Mouse (Mus musculus): Measurements from ENCODE around the gene Adra1d. TPM values are rescaled to one million over a fixed set of nuclear protein-coding genes. Genes with fewer than 3 reads are reported as not detected.

The Adra1d gene
- polyA plus RNA-seq, 1 experiment from 2014 or later = 0.50 TPM

DNA sequence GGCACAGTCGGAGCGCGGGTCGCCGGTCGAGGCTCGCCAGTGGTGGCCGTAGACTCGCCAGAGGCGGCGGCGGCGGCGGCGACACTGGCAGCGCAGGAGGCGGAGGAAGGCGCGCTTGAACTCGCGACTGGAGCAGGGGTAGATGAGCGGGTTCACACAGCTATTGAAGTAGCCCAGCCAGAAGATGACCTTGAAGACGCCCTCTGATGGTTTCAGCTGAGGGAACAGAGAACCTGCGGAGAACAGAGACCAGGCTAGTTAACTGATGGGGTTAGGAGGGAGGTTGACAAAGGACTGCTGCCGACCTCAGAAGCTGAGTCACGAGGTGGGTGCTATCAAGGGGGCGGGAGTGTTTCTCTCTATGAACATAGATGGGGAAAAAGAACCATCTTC is 15.8 kb downstream of the Adra1d start:
- Histone ChIP-seq H3K4me1 (ENCODE audit: control insufficient read depth, insufficient read depth, low read length) (peaks cover 10% of the 10 kb centered on the region; the same call in 1 of the 2 replicates), H3K4me3 (ENCODE audit: low read depth, low read length) (peak overlapping the region; percentile 52), H3K9me3 (replicated peaks; ENCODE audit: control insufficient read depth, low read length) (no peaks in the 10 kb centered on the region), H3K27me3 (ENCODE audit: control insufficient read depth, insufficient read depth, low read length) (peaks cover 62% of the 10 kb centered on the region), H3K36me3 (ENCODE audit: control insufficient read depth, insufficient read depth, low read length) (no peaks in the 10 kb centered on the region), H3K9ac (ENCODE audit: low read depth, low read length) (peak overlapping the region; percentile 53; the same call in 1 of the 2 replicates), H3K4me2 (peak overlapping the region; percentile 84), H3K27ac (ENCODE audit: low read depth, low read length) (no peak overlapping the region)
- ATAC-seq (replicated peaks; ENCODE audit: insufficient number of reproducible peaks, low FRiP score, low TSS enrichment) = no peak
- WGBS (ENCODE audit: insufficient replicate concordance) = 3% methylated on average over 27 of the region's 27 CpGs

DNA sequence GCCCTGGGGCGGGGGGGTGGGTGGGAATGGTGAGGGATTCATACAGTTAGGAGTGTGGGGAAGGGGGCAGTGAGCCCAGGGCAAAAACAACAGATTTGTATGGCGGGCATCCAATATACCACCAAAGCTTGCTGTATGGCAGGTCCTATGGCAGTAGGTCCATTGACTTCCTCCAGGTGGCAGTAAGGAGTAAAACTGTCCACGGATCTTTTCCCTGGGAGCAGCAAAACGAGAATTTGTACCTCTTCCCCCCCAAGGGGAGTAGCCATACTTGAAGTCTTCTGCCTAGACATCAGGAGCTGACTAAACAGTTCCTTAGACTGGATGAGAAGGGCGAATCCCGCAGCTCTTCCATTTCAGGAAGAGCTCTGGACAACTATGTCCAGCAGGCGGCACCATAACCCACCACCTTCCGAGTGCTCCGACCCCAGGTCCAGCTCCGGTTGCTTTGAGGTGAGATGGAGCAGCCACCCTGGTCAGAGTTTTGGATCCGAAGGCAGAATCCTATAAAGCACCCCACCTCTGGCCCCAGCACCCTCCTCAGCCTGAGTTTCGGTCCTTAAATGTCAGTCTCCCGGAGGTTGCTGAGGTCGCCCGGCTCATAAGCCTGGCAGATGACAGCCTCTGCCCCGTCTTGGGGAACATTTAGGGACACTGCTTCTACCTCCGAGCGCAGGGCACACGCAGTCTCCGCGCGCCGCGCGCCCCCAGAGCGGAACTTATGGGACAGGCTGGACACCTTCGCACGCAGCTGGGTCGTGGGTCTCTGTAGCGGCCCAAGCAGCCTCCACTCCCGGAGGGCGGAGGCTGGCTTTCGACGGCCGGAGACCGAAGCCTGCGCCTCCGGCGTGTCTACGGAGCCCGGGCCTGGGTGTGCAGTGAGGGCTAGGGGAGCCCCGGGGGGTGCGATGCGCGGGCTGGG is 16.4 kb downstream of the Adra1d start:
- no peaks in the 10 kb centered on the region for H3K9me3 ChIP-seq (replicated peaks; ENCODE audit: control insufficient read depth, low read length)
- peak overlapping the region; percentile 53; the same call in 1 of the 2 replicates for H3K9ac ChIP-seq (ENCODE audit: low read depth, low read length)
- peaks cover 55% of the 10 kb centered on the region for H3K27me3 ChIP-seq (ENCODE audit: control insufficient read depth, insufficient read depth, low read length)
- H3K27ac ChIP-seq (ENCODE audit: low read depth, low read length) = no peak overlapping the region
- 0 out of 2 replicates have a peak, but pooled peaks have one; percentile 24 for ATAC-seq (replicated peaks; ENCODE audit: insufficient number of reproducible peaks, low FRiP score, low TSS enrichment)
- WGBS (ENCODE audit: insufficient replicate concordance) = 2% methylated on average over 45 of the region's 45 CpGs
- H3K4me1 ChIP-seq (ENCODE audit: control insufficient read depth, insufficient read depth, low read length) = peaks cover 10% of the 10 kb centered on the region; the same call in 1 of the 2 replicates
- H3K4me3 ChIP-seq (ENCODE audit: low read depth, low read length) = peak overlapping the region; percentile 52
- no peaks in the 10 kb centered on the region for H3K36me3 ChIP-seq (ENCODE audit: control insufficient read depth, insufficient read depth, low read length)
- peak overlapping the region; percentile 84 for H3K4me2 ChIP-seq

DNA sequence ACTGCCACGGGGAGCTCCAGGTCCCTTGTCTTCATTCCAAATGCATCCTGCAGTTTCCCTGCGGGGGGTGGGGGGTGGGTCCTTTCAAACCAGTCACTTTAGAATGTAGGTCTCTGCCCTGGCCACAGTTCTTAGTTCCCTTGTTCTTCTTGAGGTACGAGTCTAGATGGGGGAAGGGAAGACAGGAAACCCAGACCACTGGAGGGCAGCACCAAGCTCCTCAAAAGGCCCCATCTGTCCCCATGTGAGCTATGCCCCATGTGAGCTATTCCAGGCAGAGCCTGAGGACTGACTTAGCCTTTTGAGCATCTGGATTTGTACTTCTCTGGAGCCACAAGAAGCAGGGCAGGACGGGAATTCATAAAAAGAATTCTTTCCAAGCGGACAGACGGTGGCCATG is 19.6 kb downstream of the Adra1d start:
- ATAC-seq (replicated peaks; ENCODE audit: insufficient number of reproducible peaks, low FRiP score, low TSS enrichment) = no peak
- WGBS (ENCODE audit: insufficient replicate concordance) = 27% methylated on average over 6 of the region's 6 CpGs
- H3K4me2 ChIP-seq = no peak overlapping the region
- no peak overlapping the region for H3K4me3 ChIP-seq (ENCODE audit: low read depth, low read length)
- no peak overlapping the region for H3K9ac ChIP-seq (ENCODE audit: low read depth, low read length)
- no peaks in the 10 kb centered on the region for H3K9me3 ChIP-seq (replicated peaks; ENCODE audit: control insufficient read depth, low read length)
- peaks cover 31% of the 10 kb centered on the region for H3K27me3 ChIP-seq (ENCODE audit: control insufficient read depth, insufficient read depth, low read length)
- no peaks in the 10 kb centered on the region for H3K36me3 ChIP-seq (ENCODE audit: control insufficient read depth, insufficient read depth, low read length)
- peaks cover 10% of the 10 kb centered on the region; the same call in 1 of the 2 replicates for H3K4me1 ChIP-seq (ENCODE audit: control insufficient read depth, insufficient read depth, low read length)
- H3K27ac ChIP-seq (ENCODE audit: low read depth, low read length) = no peak overlapping the region

DNA sequence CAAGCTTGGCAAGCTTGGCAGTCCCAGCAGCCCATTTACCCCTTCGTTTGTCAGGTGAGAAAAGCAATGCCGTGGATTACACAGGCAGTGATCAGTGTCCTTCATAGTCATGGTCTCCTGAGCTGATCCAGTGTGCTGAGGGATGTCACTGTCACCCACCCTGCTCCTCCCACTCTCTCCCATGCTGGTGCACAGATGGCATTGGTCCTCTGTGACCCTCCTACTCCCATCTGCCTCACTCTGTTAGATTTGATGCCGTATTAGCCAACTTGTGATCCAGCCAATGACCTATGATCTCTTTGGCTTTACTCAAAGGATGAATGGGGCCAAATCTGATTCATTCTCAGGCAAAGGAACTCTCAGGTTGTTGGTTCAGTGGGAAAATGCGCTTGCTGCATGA is 20.4 kb downstream of the Adra1d start:
- Histone ChIP-seq H3K9me3 (replicated peaks; ENCODE audit: control insufficient read depth, low read length) (no peaks in the 10 kb centered on the region), H3K27ac (ENCODE audit: low read depth, low read length) (no peak overlapping the region), H3K4me1 (ENCODE audit: control insufficient read depth, insufficient read depth, low read length) (peaks cover 8% of the 10 kb centered on the region; the same call in 1 of the 2 replicates), H3K36me3 (ENCODE audit: control insufficient read depth, insufficient read depth, low read length) (no peaks in the 10 kb centered on the region), H3K4me3 (ENCODE audit: low read depth, low read length) (no peak overlapping the region), H3K27me3 (ENCODE audit: control insufficient read depth, insufficient read depth, low read length) (peaks cover 22% of the 10 kb centered on the region), H3K9ac (ENCODE audit: low read depth, low read length) (no peak overlapping the region), H3K4me2 (no peak overlapping the region)
- whole genome bisulfite sequencing (ENCODE audit: insufficient replicate concordance) = 74% methylated on average over 4 of the region's 4 CpGs
- no peak for ATAC-seq (replicated peaks; ENCODE audit: insufficient number of reproducible peaks, low FRiP score, low TSS enrichment)

DNA sequence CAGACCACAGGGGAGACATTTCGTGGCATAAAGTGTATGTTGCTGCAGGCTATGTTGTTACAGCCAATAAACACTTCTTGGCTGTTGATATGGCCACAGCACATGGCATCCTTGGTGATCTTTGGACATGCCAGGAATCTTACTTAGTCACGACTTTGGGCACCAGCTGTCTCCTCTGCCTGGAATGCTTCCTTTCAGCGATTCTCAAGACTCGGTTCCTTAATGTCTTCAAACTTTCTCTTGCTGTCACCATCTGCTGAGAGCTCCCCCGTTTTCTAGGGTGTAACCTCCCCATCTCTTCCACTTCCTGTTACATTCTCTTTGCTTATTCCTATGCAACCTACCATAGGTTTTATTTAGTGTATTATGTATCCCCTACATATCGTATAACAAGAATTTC is 22.3 kb downstream of the Adra1d start:
- ATAC-seq (replicated peaks; ENCODE audit: insufficient number of reproducible peaks, low FRiP score, low TSS enrichment) = no peak
- H3K4me1 ChIP-seq (ENCODE audit: control insufficient read depth, insufficient read depth, low read length) = no peaks in the 10 kb centered on the region
- H3K27me3 ChIP-seq (ENCODE audit: control insufficient read depth, insufficient read depth, low read length) = peaks cover 6% of the 10 kb centered on the region; the same call in 1 of the 2 replicates
- H3K36me3 ChIP-seq (ENCODE audit: control insufficient read depth, insufficient read depth, low read length) = no peaks in the 10 kb centered on the region
- WGBS (ENCODE audit: insufficient replicate concordance) = 74% methylated on average over 6 of the region's 6 CpGs
- no peak overlapping the region for H3K27ac ChIP-seq (ENCODE audit: low read depth, low read length)
- no peak overlapping the region for H3K9ac ChIP-seq (ENCODE audit: low read depth, low read length)
- H3K9me3 ChIP-seq (replicated peaks; ENCODE audit: control insufficient read depth, low read length) = no peaks in the 10 kb centered on the region
- no peak overlapping the region for H3K4me2 ChIP-seq
- H3K4me3 ChIP-seq (ENCODE audit: low read depth, low read length) = no peak overlapping the region

DNA sequence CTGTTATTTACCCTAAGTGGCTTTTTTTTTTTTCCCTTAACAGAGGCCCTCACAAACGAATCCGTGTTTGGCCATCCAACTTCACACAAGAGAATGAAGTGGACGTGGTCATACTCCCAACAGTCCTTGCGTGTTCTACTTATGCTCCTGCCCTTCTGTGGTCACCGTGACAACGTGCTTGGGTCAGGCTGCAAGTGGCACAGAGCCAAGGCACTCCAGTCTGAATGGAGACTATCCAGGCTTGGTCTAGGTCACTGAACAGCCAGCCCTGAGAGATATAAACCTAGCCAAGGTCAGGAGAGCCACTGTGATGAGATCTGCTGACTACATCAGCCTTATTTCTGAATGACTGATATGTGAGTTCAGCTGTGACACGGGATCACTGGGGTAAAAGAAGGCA is 23.7 kb downstream of the Adra1d start:
- Histone ChIP-seq H3K27ac (ENCODE audit: low read depth, low read length) (no peak overlapping the region; the same call in 1 of the 2 replicates), H3K4me2 (no peak overlapping the region), H3K27me3 (ENCODE audit: control insufficient read depth, insufficient read depth, low read length) (peaks cover 2% of the 10 kb centered on the region; the same call in 1 of the 2 replicates), H3K4me1 (ENCODE audit: control insufficient read depth, insufficient read depth, low read length) (no peaks in the 10 kb centered on the region), H3K4me3 (ENCODE audit: low read depth, low read length) (no peak overlapping the region), H3K36me3 (ENCODE audit: control insufficient read depth, insufficient read depth, low read length) (no peaks in the 10 kb centered on the region), H3K9ac (ENCODE audit: low read depth, low read length) (no peak overlapping the region), H3K9me3 (replicated peaks; ENCODE audit: control insufficient read depth, low read length) (no peaks in the 10 kb centered on the region)
- 53% methylated on average over 7 of the region's 7 CpGs for WGBS (ENCODE audit: insufficient replicate concordance)
- ATAC-seq (replicated peaks; ENCODE audit: insufficient number of reproducible peaks, low FRiP score, low TSS enrichment) = 0 out of 2 replicates have a peak, but pooled peaks have one; percentile 52

DNA sequence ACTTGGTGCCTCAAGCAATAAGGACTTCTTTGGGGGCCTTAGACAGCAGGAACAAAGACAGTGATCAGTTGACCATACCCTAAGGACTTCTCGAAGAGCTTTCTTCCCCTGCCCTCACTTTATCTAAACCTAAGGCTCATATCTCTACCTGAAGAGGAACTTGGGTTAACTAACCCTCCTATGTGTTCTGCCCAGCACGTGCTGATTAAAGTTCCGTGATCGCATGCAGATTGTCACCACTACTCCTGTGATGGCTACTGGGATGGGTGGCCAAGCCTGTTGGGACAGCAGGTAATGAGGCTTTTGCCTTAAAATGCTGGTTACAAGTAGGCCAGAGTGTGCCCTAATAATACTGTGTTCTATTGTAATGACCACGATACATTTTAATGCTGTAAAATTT is 26.9 kb downstream of the Adra1d start:
- H3K27me3 ChIP-seq (ENCODE audit: control insufficient read depth, insufficient read depth, low read length) = no peaks in the 10 kb centered on the region
- H3K4me2 ChIP-seq = no peak overlapping the region
- no peak overlapping the region for H3K27ac ChIP-seq (ENCODE audit: low read depth, low read length)
- no peaks in the 10 kb centered on the region for H3K4me1 ChIP-seq (ENCODE audit: control insufficient read depth, insufficient read depth, low read length)
- no peak for ATAC-seq (replicated peaks; ENCODE audit: insufficient number of reproducible peaks, low FRiP score, low TSS enrichment)
- H3K36me3 ChIP-seq (ENCODE audit: control insufficient read depth, insufficient read depth, low read length) = no peaks in the 10 kb centered on the region
- H3K9me3 ChIP-seq (replicated peaks; ENCODE audit: control insufficient read depth, low read length) = no peaks in the 10 kb centered on the region
- H3K4me3 ChIP-seq (ENCODE audit: low read depth, low read length) = no peak overlapping the region
- 83% methylated on average over 5 of the region's 5 CpGs for WGBS (ENCODE audit: insufficient replicate concordance)
- no peak overlapping the region for H3K9ac ChIP-seq (ENCODE audit: low read depth, low read length)

DNA sequence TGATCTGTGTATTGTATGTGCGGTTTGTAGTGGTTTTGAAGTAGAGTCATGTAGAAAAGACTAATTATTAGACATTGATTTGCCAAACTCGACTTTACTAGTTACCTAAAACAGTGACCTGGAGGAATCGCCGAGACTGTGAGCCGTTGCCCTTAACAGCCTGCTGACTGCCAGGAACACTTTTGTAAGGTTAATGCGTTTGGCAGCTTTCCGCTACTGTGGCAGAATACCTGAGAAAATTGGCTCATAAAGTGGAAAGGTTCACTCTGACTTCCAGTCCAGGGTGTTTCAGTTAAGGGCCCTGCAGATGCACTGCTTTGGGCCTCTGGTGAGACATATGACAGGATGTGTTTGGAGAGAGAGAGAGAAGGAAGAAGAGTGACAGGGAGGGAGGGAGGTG is 30.8 kb downstream of the Adra1d start:
- Histone ChIP-seq H3K4me1 (ENCODE audit: control insufficient read depth, insufficient read depth, low read length) (no peaks in the 10 kb centered on the region), H3K27ac (ENCODE audit: low read depth, low read length) (no peak overlapping the region), H3K4me2 (no peak overlapping the region), H3K9me3 (replicated peaks; ENCODE audit: control insufficient read depth, low read length) (no peaks in the 10 kb centered on the region), H3K9ac (ENCODE audit: low read depth, low read length) (no peak overlapping the region), H3K27me3 (ENCODE audit: control insufficient read depth, insufficient read depth, low read length) (no peaks in the 10 kb centered on the region), H3K36me3 (ENCODE audit: control insufficient read depth, insufficient read depth, low read length) (no peaks in the 10 kb centered on the region), H3K4me3 (ENCODE audit: low read depth, low read length) (no peak overlapping the region)
- no peak for ATAC-seq (replicated peaks; ENCODE audit: insufficient number of reproducible peaks, low FRiP score, low TSS enrichment)
- WGBS (ENCODE audit: insufficient replicate concordance) = 76% methylated on average over 7 of the region's 7 CpGs

All from heart, embryonic 11.5 days (tissue).